Mouse (Mus musculus) lung, postnatal 0 days (tissue): ENCODE data around the gene Csrnp1. TPM values are rescaled to one million over a fixed set of nuclear protein-coding genes. Genes with fewer than 3 reads are reported as not detected.

Experiments used
- ATAC-seq: fragments of 200-750 bp; cut with Nextera tagmentation; 2 replicates; pipeline ENCODE4 v1.8.0; 2017; ENCODE audit warnings: moderate library complexity
- DNase-seq: peaks from one replicate; pipeline ENCODE4 v3.0.0-alpha.2; 2016; ENCODE audit warnings: low spot score
- H3K27ac ChIP-seq: fragments of 300-500 bp; sonication (generic); 2 replicates; pipeline ENCODE4 v1.5.1; 2014; ENCODE audit warnings: antibody characterized with exemption, mild to moderate bottlenecking, low read length, mixed read lengths
- H3K27me3 ChIP-seq: fragments of 300-500 bp; sonication (generic); replicated peaks from 2 replicates; pipeline ENCODE4 v1.6.1; 2014; ENCODE audit warnings: low read length, mixed read lengths; ENCODE audit not compliant: insufficient read depth
- H3K36me3 ChIP-seq: fragments of 300-500 bp; sonication (generic); 2 replicates; pipeline ENCODE4 v1.6.1; 2014; ENCODE audit warnings: low read length, mixed read lengths; ENCODE audit not compliant: insufficient read depth
- H3K4me1 ChIP-seq: fragments of 300-500 bp; sonication (generic); 2 replicates; pipeline ENCODE4 v1.6.1; 2014; ENCODE audit warnings: antibody characterized with exemption, low read depth, low read length, mixed read lengths; ENCODE audit not compliant: insufficient read depth
- H3K4me2 ChIP-seq: fragments of 300-500 bp; sonication (generic); replicated peaks from 2 replicates; pipeline ENCODE4 v1.6.1; 2014; ENCODE audit warnings: low read depth, mild to moderate bottlenecking, low read length, moderate library complexity, mixed read lengths
- H3K4me3 ChIP-seq: fragments of 300-500 bp; sonication (generic); 2 replicates; pipeline ENCODE4 v1.5.1; 2014; ENCODE audit warnings: low read depth, low read length
- H3K9ac ChIP-seq: fragments of 300-500 bp; sonication (generic); replicated peaks from 2 replicates; pipeline ENCODE4 v1.6.1; 2014; ENCODE audit warnings: low read depth, mild to moderate bottlenecking
- H3K9me3 ChIP-seq: fragments of 300-500 bp; sonication (generic); 2 replicates; pipeline ENCODE4 v1.6.1; 2016; ENCODE audit warnings: low read length, mixed read lengths
- CTCF ChIP-seq: IDR thresholded peaks from 2 replicates; pipeline ENCODE4 v1.5.1; 2016; ENCODE audit warnings: antibody characterized with exemption, mild to moderate bottlenecking
- EP300 ChIP-seq: IDR thresholded peaks from 2 replicates; pipeline ENCODE4 v1.6.1; 2016; ENCODE audit warnings: antibody characterized with exemption, mild to moderate bottlenecking, control low read depth
- WGBS: fragments of 180-500 bp; shearing (Covaris S2); extraction: QIAGEN DNeasy Blood & Tissue Kit; methylation state at CpG from one replicate; pipeline ENCODE4 v1.1.7; 2014; 5-methylcytosine and 5-hydroxymethylcytosine counted together
- polyA plus RNA-seq: library from polyadenylated mRNA; unstranded; fragments of >200 nt; fragmentation: Nextera tagmentation; extraction: Ambion mirVana; gene quantifications from 2 replicates; pipeline ENCODE4 v1.2.1, GENCODE M21; 2015

The Csrnp1 gene
- polyA plus RNA-seq, 1 experiment from 2014 or later: 9.4 TPM

GRCm38 (mm10) chr9:120024171-120024570 is 39.7 kb upstream of the Csrnp1 start:
- no peaks in the 10 kb centered on the region for H3K9me3 ChIP-seq
- no peak overlapping the region for H3K9ac ChIP-seq
- TF ChIP-seq CTCF (no peak), EP300 (no peak)
- no peak for ATAC-seq
- H3K4me1 ChIP-seq: no peaks in the 10 kb centered on the region
- H3K27ac ChIP-seq: no peak overlapping the region
- no peak overlapping the region for H3K4me2 ChIP-seq
- no peak for DNase-seq
- WGBS: 66% methylated on average over 10 of the region's 10 CpGs
- no peaks in the 10 kb centered on the region for H3K27me3 ChIP-seq
- no peaks in the 10 kb centered on the region for H3K36me3 ChIP-seq
- no peak overlapping the region for H3K4me3 ChIP-seq

- ATAC-seq: no peak
- H3K9ac ChIP-seq: no peak within 1 kb of the TSS
- no peak for DNase-seq
- H3K4me2 ChIP-seq: no peak within 1 kb of the TSS
- H3K27me3 ChIP-seq: no peaks in the 10 kb centered on the region
- TF ChIP-seq EP300: no peak
- TF ChIP-seq CTCF: no peak
- H3K27ac ChIP-seq: no peak within 1 kb of the TSS
- no peaks in the 10 kb centered on the region for H3K36me3 ChIP-seq
- H3K4me3 ChIP-seq: no peak within 1 kb of the TSS
- WGBS: 70% methylated on average over 18 of the region's 18 CpGs
- H3K4me1 ChIP-seq: no peaks in the 10 kb centered on the region
- no peaks in the 10 kb centered on the region for H3K9me3 ChIP-seq
Observed at GRCm38 (mm10) chr9:120023086-120023811, 38.8 kb upstream of the Csrnp1 start, which contains the start of gene Xirp1. Xirp1 (minus strand) TSS chr9:120023598.

GRCm38 (mm10) chr9:120021164-120021563 is 36.7 kb upstream of the Csrnp1 start:
- no peak overlapping the region for H3K4me3 ChIP-seq
- no peaks in the 10 kb centered on the region for H3K9me3 ChIP-seq
- ATAC-seq (no peak), DNase-seq (no peak)
- H3K4me1 ChIP-seq: no peaks in the 10 kb centered on the region
- WGBS: 32% methylated on average over 5 of the region's 5 CpGs
- H3K4me2 ChIP-seq: no peak overlapping the region
- H3K9ac ChIP-seq: no peak overlapping the region
- H3K36me3 ChIP-seq: no peaks in the 10 kb centered on the region
- H3K27me3 ChIP-seq: no peaks in the 10 kb centered on the region
- TF ChIP-seq CTCF (no peak), EP300 (no peak)
- no peak overlapping the region for H3K27ac ChIP-seq

- 30% methylated on average over 7 of the region's 7 CpGs for WGBS
- ATAC-seq (0 out of 2 replicates have a peak, but pooled peaks have one; percentile 5), DNase-seq (peak; percentile 82)
- H3K27me3 ChIP-seq: no peaks in the 10 kb centered on the region
- H3K27ac ChIP-seq: no peak overlapping the region
- no peaks in the 10 kb centered on the region for H3K9me3 ChIP-seq
- TF ChIP-seq EP300 (no peak), CTCF (peak; percentile 84)
- H3K4me3 ChIP-seq: no peak overlapping the region
- H3K4me2 ChIP-seq: no peak overlapping the region
- no peak overlapping the region for H3K9ac ChIP-seq
- no peaks in the 10 kb centered on the region for H3K4me1 ChIP-seq
- no peaks in the 10 kb centered on the region for H3K36me3 ChIP-seq
Observed at GRCm38 (mm10) chr9:120020285-120020890, 35.9 kb upstream of the Csrnp1 start.

GRCm38 (mm10) chr9:120016956-120017355 is 32.5 kb upstream of the Csrnp1 start:
- H3K9ac ChIP-seq: no peak overlapping the region
- DNase-seq: peak; percentile 62
- H3K27ac ChIP-seq: no peak overlapping the region
- no peaks in the 10 kb centered on the region for H3K4me1 ChIP-seq
- WGBS: 60% methylated on average over 10 of the region's 10 CpGs
- no peaks in the 10 kb centered on the region for H3K27me3 ChIP-seq
- no peaks in the 10 kb centered on the region for H3K9me3 ChIP-seq
- TF ChIP-seq CTCF (no peak), EP300 (no peak)
- H3K4me2 ChIP-seq: no peak overlapping the region
- no peaks in the 10 kb centered on the region for H3K36me3 ChIP-seq
- peak; percentile 51 for ATAC-seq
- no peak overlapping the region for H3K4me3 ChIP-seq

GRCm38 (mm10) chr9:120014828-120015227 is 30.4 kb upstream of the Csrnp1 start:
- Histone ChIP-seq H3K9me3 (no peaks in the 10 kb centered on the region), H3K36me3 (no peaks in the 10 kb centered on the region), H3K4me1 (no peaks in the 10 kb centered on the region; the same call in 1 of the 2 replicates), H3K4me2 (no peak overlapping the region), H3K9ac (no peak overlapping the region), H3K27ac (no peak overlapping the region), H3K27me3 (no peaks in the 10 kb centered on the region), H3K4me3 (no peak overlapping the region)
- ATAC-seq (no peak), DNase-seq (no peak)
- TF ChIP-seq EP300 (no peak), CTCF (no peak)
- 53% methylated on average over 6 of the region's 6 CpGs for WGBS
